Mouse (Mus musculus): ENCODE measurements around the gene Tceanc. TPM values are rescaled to one million over a fixed set of nuclear protein-coding genes. Genes with fewer than 3 reads are reported as not detected.
"Not testable (repeated sequence)": the region's sequence is repeated elsewhere in the genome, so short reads cannot be mapped to it uniquely, and the experiment has no call there.

The Tceanc gene
- polyA plus RNA-seq, 1 experiment from 2014 or later, result 11.1 TPM

DNA sequence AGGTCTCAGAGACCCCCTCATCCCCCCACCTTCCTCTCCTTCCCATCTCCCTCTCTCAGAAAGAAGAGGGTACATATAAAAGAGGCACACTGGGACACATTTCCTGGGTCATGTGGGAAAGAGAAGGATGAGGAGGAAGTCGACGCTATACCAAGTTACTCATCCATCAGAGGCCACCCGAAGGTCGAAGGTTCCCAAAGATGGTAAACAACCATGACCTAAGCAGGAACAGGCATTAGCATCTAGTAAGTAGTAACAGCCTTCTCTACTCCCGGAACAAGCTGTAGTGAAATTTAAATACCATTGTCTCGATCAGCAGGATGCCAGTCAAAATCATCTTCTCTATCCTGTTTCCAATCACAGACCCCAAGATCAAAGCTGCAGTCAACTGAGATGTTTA is 13.3 kb upstream of the Tceanc start:
- no peak overlapping the region for H3K27ac ChIP-seq (ENCODE audit: low read depth, low read length)
- 34% methylated on average over 6 of the region's 6 CpGs for WGBS
- H3K27me3 ChIP-seq (ENCODE audit: control insufficient read depth, insufficient read depth, low read length), result 0 out of 2 replicates have a peak, but pooled peaks cover 2% of the 10 kb centered on the region
- DNase-seq (ENCODE audit: low spot score) (no peak), ATAC-seq (ENCODE audit: insufficient read depth, low FRiP score, low TSS enrichment) (no peak)
- no peak overlapping the region for H3K9ac ChIP-seq (ENCODE audit: low read length)
- H3K9me3 ChIP-seq (ENCODE audit: control insufficient read depth, low read length), result no peaks in the 10 kb centered on the region
- no peak overlapping the region for H3K4me2 ChIP-seq (ENCODE audit: low read depth)
- no peak overlapping the region for H3K4me3 ChIP-seq (ENCODE audit: low read depth, low read length)
- no peaks in the 10 kb centered on the region for H3K4me1 ChIP-seq (ENCODE audit: control insufficient read depth, insufficient read depth, low read length)
- no peaks in the 10 kb centered on the region for H3K36me3 ChIP-seq (ENCODE audit: control insufficient read depth, insufficient read depth, low read length)

DNA sequence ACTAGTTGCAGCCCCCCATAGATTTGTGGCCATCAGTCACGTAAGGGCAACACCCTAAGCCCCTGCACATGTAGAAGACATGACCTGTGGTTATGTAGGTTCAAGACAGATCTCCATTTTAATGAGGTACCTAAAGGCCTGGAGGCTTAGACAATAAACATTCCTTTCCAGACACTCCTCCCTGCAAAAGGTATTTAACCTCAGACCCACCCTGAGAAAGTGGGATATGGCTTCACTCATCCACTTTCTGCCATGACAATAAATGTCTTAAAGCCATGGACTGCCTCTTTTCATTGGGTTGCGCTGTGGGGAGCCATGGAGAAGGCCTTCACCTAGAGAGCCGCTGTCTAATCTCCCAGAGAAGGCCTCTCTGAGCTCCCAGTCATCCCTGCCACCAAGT is 9.8 kb upstream of the Tceanc start:
- H3K9ac ChIP-seq (ENCODE audit: low read length), result no peak overlapping the region
- H3K4me2 ChIP-seq (ENCODE audit: low read depth), result no peak overlapping the region
- DNase-seq (ENCODE audit: low spot score), result no peak
- ATAC-seq (ENCODE audit: insufficient read depth, low FRiP score, low TSS enrichment), result no peak
- H3K27ac ChIP-seq (ENCODE audit: low read depth, low read length), result no peak overlapping the region
- no peaks in the 10 kb centered on the region for H3K27me3 ChIP-seq (ENCODE audit: control insufficient read depth, insufficient read depth, low read length)
- no peaks in the 10 kb centered on the region for H3K9me3 ChIP-seq (ENCODE audit: control insufficient read depth, low read length)
- H3K4me1 ChIP-seq (ENCODE audit: control insufficient read depth, insufficient read depth, low read length), result no peaks in the 10 kb centered on the region
- 97% methylated on average over 3 of the region's 3 CpGs for whole genome bisulfite sequencing
- no peaks in the 10 kb centered on the region for H3K36me3 ChIP-seq (ENCODE audit: control insufficient read depth, insufficient read depth, low read length)
- H3K4me3 ChIP-seq (ENCODE audit: low read depth, low read length), result no peak overlapping the region

DNA sequence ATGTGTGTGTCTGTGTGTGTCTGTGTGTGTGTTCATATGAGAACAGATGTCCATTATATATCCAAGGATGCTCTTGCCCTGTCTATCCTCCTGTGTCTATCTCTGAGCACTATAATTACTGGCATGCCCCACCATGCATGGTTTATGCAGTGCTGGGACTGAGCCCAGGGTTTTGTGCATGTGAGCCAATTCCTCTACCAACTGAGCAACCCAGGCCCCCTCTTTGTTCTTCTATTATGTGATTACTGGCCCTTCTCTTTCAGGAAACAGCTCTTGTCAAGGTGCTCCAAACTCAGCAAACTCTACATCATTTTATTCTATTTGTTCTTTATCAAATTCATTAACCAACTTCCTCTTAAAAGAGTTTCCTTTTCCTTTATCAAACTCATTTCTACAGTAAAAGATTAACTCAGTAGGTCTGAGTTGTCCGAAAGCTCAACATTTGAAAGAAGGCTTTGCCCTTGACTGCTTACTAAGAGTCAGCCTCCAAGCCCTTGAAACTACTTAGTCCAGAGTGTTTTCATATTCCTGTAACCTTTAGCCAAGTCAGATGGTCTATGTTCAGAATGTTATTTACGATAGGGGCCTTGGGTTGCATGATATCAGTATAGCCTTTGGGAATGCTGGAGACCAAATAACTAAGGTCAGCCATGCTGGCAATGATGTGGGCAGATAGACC is 7.4 kb upstream of the Tceanc start:
- DNase-seq (ENCODE audit: low spot score), result no peak
- no peak for ATAC-seq (ENCODE audit: insufficient read depth, low FRiP score, low TSS enrichment)
- 94% methylated on average over 2 of the region's 2 CpGs for WGBS

DNA sequence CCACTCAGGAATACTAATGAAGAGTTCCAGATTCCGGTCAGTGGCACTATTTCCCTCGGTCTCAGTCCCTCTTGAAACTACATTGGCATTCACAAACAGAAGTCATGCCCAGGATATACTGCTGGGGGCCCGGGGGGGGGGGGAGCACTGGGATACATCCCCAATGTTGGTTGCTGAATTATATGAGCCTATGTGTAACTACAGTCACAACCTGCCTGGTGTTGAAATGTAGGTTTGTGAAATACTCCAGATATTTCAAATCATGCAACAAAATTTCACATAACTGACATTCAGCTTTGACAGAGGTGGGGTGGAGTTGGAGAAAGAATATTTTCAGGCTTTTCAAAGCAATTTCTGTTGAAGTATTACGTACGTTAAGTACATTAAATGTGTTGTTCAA is 2.4 kb upstream of the Tceanc start:
- Histone ChIP-seq H3K4me2 (ENCODE audit: low read depth) (no peak overlapping the region), H3K9me3 (ENCODE audit: control insufficient read depth, low read length) (no peaks in the 10 kb centered on the region), H3K27ac (ENCODE audit: low read depth, low read length) (no peak overlapping the region), H3K4me3 (ENCODE audit: low read depth, low read length) (no peak overlapping the region), H3K4me1 (ENCODE audit: control insufficient read depth, insufficient read depth, low read length) (no peaks in the 10 kb centered on the region), H3K27me3 (ENCODE audit: control insufficient read depth, insufficient read depth, low read length) (no peaks in the 10 kb centered on the region), H3K36me3 (ENCODE audit: control insufficient read depth, insufficient read depth, low read length) (no peaks in the 10 kb centered on the region), H3K9ac (ENCODE audit: low read length) (no peak overlapping the region)
- no peak for ATAC-seq (ENCODE audit: insufficient read depth, low FRiP score, low TSS enrichment)
- WGBS, result 81% methylated on average over 5 of the region's 5 CpGs
- no peak for DNase-seq (ENCODE audit: low spot score)

More for the DNA sequence above, 7.4 kb upstream of the Tceanc start:
- no peaks in the 10 kb centered on the region for H3K27me3 ChIP-seq (ENCODE audit: control insufficient read depth, insufficient read depth, low read length)
- no peak overlapping the region for H3K27ac ChIP-seq (ENCODE audit: low read depth, low read length)
- no peak overlapping the region for H3K9ac ChIP-seq (ENCODE audit: low read length)
- H3K9me3 ChIP-seq (ENCODE audit: control insufficient read depth, low read length), result no peaks in the 10 kb centered on the region
- H3K4me3 ChIP-seq (ENCODE audit: low read depth, low read length), result no peak overlapping the region
- H3K4me2 ChIP-seq (ENCODE audit: low read depth), result no peak overlapping the region
- H3K4me1 ChIP-seq (ENCODE audit: control insufficient read depth, insufficient read depth, low read length), result no peaks in the 10 kb centered on the region
- no peaks in the 10 kb centered on the region for H3K36me3 ChIP-seq (ENCODE audit: control insufficient read depth, insufficient read depth, low read length)

DNA sequence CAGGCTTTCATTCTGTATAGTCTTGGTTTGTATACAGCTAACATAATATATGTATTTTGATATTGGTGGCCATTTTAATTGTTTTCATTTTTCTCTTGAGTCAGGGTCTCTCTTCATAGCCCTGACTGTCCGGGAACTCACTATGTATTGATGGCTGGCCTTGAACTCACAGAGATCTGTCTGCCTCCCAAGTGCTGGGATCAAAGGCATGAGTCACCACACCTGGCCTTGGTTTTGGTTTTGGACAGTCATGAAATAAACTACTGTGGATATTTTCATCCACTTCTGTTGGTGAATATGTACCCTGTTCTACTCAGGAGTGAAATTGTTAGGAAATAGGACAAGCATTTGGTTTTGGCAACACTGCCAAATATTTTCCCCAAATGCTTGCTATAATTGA is 1.7 kb downstream of the Tceanc start:
- Histone ChIP-seq H3K4me2 (ENCODE audit: low read depth) (no peak overlapping the region), H3K9ac (ENCODE audit: low read length) (no peak overlapping the region), H3K27me3 (ENCODE audit: control insufficient read depth, insufficient read depth, low read length) (no peaks in the 10 kb centered on the region), H3K36me3 (ENCODE audit: control insufficient read depth, insufficient read depth, low read length) (no peaks in the 10 kb centered on the region), H3K9me3 (ENCODE audit: control insufficient read depth, low read length) (no peaks in the 10 kb centered on the region), H3K4me1 (ENCODE audit: control insufficient read depth, insufficient read depth, low read length) (no peaks in the 10 kb centered on the region), H3K27ac (ENCODE audit: low read depth, low read length) (no peak overlapping the region), H3K4me3 (ENCODE audit: low read depth, low read length) (no peak overlapping the region)
- ATAC-seq (ENCODE audit: insufficient read depth, low FRiP score, low TSS enrichment) (no peak), DNase-seq (ENCODE audit: low spot score) (no peak)
- 88% methylated on average over 1 of the region's 1 CpGs for WGBS

DNA sequence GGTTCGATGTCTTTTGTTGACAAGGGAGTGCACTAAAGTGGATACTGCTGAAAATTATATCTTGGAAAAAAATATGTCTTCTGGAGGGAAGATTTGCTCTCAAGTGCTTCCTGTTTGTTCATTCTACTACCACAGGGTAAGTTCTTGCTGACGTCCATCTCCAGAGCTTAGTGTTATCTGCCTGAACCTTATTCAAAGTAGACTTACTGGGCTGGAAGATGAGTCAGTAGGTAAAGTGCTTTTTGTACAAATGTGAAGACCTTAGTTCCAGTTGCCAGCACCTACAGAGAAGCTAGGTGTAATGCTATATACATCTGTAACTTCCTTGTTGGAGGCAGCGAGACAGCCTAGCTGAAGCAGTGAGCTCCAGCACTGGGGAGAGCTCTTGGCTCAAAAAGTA is 2.4 kb downstream of the Tceanc start:
- no peaks in the 10 kb centered on the region for H3K36me3 ChIP-seq (ENCODE audit: control insufficient read depth, insufficient read depth, low read length)
- no peak overlapping the region for H3K9ac ChIP-seq (ENCODE audit: low read length)
- no peak overlapping the region for H3K27ac ChIP-seq (ENCODE audit: low read depth, low read length)
- 93% methylated on average over 3 of the region's 3 CpGs for WGBS
- H3K9me3 ChIP-seq (ENCODE audit: control insufficient read depth, low read length), result no peaks in the 10 kb centered on the region
- DNase-seq (ENCODE audit: low spot score) (no peak), ATAC-seq (ENCODE audit: insufficient read depth, low FRiP score, low TSS enrichment) (no peak)
- no peaks in the 10 kb centered on the region for H3K27me3 ChIP-seq (ENCODE audit: control insufficient read depth, insufficient read depth, low read length)
- no peaks in the 10 kb centered on the region for H3K4me1 ChIP-seq (ENCODE audit: control insufficient read depth, insufficient read depth, low read length)
- H3K4me3 ChIP-seq (ENCODE audit: low read depth, low read length), result no peak overlapping the region
- no peak overlapping the region for H3K4me2 ChIP-seq (ENCODE audit: low read depth)

DNA sequence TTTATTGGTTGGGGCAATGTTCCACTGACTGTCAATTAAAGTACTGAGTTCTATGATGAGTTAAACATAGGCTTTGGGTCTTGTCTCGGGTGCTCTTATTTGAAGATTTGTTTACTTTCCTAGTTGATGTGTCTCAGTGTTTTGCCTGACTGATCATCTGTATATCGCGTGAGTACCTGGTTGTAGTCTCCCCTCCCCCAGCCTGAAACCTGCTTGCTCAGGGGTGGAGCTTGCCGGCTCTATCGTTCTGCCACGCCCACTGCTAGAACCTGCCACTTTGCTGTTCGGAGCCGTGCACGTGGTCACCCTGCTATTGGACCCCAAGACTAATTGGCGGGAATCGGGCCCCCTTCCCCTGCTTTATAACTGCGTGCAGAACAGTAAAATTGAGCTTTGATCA is 4.3 kb downstream of the Tceanc start:
- H3K9me3 ChIP-seq (ENCODE audit: control insufficient read depth, low read length); H3K4me1 ChIP-seq (ENCODE audit: control insufficient read depth, insufficient read depth, low read length); H3K4me2 ChIP-seq (ENCODE audit: low read depth); DNase-seq (ENCODE audit: low spot score); H3K9ac ChIP-seq (ENCODE audit: low read length); ATAC-seq (ENCODE audit: insufficient read depth, low FRiP score, low TSS enrichment); H3K4me3 ChIP-seq (ENCODE audit: low read depth, low read length); H3K36me3 ChIP-seq (ENCODE audit: control insufficient read depth, insufficient read depth, low read length); H3K27me3 ChIP-seq (ENCODE audit: control insufficient read depth, insufficient read depth, low read length); H3K27ac ChIP-seq (ENCODE audit: low read depth, low read length): not testable (repeated sequence)
- WGBS, result 35% methylated on average over 12 of the region's 12 CpGs

DNA sequence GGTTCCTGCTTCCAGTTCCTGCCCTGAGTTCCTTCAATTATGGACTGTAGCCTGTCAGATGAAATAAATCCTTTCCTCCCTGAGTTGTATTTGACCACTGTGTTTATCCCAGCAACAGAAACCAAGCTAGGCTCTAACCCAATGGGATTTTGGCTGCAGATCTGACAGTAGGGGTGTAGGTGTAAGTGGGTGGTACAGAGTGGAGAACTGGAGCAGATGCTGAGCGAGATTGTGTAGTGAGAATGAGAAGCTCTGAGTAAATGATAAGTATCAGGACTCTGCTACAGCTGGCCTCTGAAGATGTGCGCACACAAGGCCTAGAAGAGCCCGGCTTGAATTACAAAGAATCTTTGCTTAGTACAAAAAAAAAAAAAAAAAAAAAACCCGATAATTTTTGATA is 6.3 kb downstream of the Tceanc start:
- no peak overlapping the region for H3K4me3 ChIP-seq (ENCODE audit: low read depth, low read length)
- no peaks in the 10 kb centered on the region for H3K27me3 ChIP-seq (ENCODE audit: control insufficient read depth, insufficient read depth, low read length)
- no peaks in the 10 kb centered on the region for H3K36me3 ChIP-seq (ENCODE audit: control insufficient read depth, insufficient read depth, low read length)
- no peaks in the 10 kb centered on the region for H3K4me1 ChIP-seq (ENCODE audit: control insufficient read depth, insufficient read depth, low read length)
- DNase-seq (ENCODE audit: low spot score) (no peak), ATAC-seq (ENCODE audit: insufficient read depth, low FRiP score, low TSS enrichment) (no peak)
- H3K9me3 ChIP-seq (ENCODE audit: control insufficient read depth, low read length), result no peaks in the 10 kb centered on the region
- no peak overlapping the region for H3K4me2 ChIP-seq (ENCODE audit: low read depth)
- WGBS, result 93% methylated on average over 4 of the region's 4 CpGs
- H3K27ac ChIP-seq (ENCODE audit: low read depth, low read length), result no peak overlapping the region
- no peak overlapping the region for H3K9ac ChIP-seq (ENCODE audit: low read length)

DNA sequence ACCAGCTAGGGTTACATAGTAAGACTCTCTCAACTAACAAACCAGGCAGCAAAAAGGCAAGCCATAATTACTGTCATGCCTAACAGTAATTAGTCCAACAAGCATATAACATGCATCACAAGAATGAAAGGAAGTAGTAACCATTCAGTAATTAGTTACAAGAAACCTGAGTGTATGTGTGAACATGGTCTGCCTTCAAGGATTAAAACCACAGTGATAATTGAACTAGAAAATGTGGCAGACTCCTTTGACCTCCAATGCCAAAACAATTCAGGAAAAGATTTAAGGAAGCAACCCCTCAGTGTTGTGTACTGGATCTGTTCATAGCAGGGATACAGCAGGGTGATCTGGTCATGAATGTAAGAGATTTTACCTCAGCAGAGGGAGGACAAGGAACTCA is 7.3 kb downstream of the Tceanc start:
- H3K4me1 ChIP-seq (ENCODE audit: control insufficient read depth, insufficient read depth, low read length), result no peaks in the 10 kb centered on the region
- DNase-seq (ENCODE audit: low spot score), result no peak
- no peak overlapping the region for H3K27ac ChIP-seq (ENCODE audit: low read depth, low read length)
- H3K36me3 ChIP-seq (ENCODE audit: control insufficient read depth, insufficient read depth, low read length), result no peaks in the 10 kb centered on the region
- H3K9me3 ChIP-seq (ENCODE audit: control insufficient read depth, low read length), result no peaks in the 10 kb centered on the region
- H3K27me3 ChIP-seq (ENCODE audit: control insufficient read depth, insufficient read depth, low read length), result no peaks in the 10 kb centered on the region
- H3K4me2 ChIP-seq (ENCODE audit: low read depth), result no peak overlapping the region
- H3K9ac ChIP-seq (ENCODE audit: low read length), result no peak overlapping the region
- no peak overlapping the region for H3K4me3 ChIP-seq (ENCODE audit: low read depth, low read length)
- ATAC-seq (ENCODE audit: insufficient read depth, low FRiP score, low TSS enrichment), result no peak

Data from neural tube, embryonic 11.5 days (tissue).